Mouse (Mus musculus) C2C12 (cell line): Measurements from ENCODE around the gene Upp2.

Experiments used
- CEBPB ChIP-seq: IDR thresholded peaks from one replicate; pipeline ENCODE4 v1.6.1; 2011; ENCODE audit warnings: low read depth, mild to moderate bottlenecking, control low read depth, moderate library complexity
- CTCF ChIP-seq: IDR thresholded peaks from one replicate; pipeline ENCODE4 v1.5.1; 2011; ENCODE audit not compliant: control insufficient read depth, insufficient read depth, insufficient read length
- MAX ChIP-seq: IDR thresholded peaks from one replicate; pipeline ENCODE4 v1.6.1; 2011; ENCODE audit warnings: mild to moderate bottlenecking, control low read depth
- MYOD1 ChIP-seq: IDR thresholded peaks from one replicate; pipeline ENCODE4 v1.6.1; 2011; ENCODE audit warnings: low read depth; ENCODE audit not compliant: control insufficient read depth, insufficient read length
- MYOG ChIP-seq: IDR thresholded peaks from one replicate; pipeline ENCODE4 v1.6.1; 2011; ENCODE audit not compliant: control insufficient read depth, insufficient read length; ENCODE audit errors: extremely low read depth
- USF1 ChIP-seq: IDR thresholded peaks from one replicate; pipeline ENCODE4 v1.6.1; 2011; ENCODE audit warnings: low read depth, mild to moderate bottlenecking, control low read depth, moderate library complexity

DNA sequence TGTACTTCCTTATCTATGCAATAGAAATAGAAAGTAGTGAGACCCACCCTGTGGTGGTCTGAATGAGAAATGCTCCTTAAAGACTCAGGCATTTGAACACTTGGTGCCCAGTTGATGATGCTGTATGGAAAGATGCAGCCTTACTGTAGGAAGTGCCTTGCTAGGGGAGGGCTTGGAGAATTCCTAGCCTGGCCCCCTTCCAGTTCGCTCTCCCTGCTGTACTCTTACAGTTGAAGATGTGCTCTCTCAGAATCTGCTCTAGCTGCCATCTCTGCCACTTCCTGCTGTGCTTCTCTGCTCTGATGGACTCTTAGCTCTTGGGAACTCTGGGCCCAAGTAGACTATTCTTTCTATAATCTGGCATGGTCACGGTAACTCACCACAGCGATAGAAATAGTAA, 30.5 kb downstream of the Upp2 start:
- TF ChIP-seq CTCF, result no peak
- no peak for TF ChIP-seq CEBPB
- TF ChIP-seq USF1, result no peak
- no peak for TF ChIP-seq MAX
- no peak for TF ChIP-seq MYOD1
- TF ChIP-seq MYOG, result no peak
